Mouse (Mus musculus): ENCODE measurements around the gene Mbnl1.

DNA sequence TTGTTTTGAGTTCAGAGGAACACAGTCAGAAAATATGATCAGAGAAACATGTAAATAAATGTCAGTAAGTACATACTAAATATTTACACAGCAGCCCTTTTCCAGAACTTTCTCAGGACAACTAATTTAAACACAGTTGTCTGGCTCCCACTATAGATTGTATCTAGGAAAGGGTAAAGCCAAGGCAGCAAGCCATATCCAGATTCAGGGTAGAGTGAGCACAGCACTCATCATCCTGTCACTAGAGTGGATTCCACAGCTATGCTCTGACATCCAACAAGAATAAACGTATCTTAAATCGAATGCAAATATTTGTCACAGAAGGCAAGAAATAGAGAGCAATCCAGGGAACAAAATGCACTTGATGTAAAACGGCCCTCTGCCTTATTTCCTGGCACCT is 165.9 kb downstream of the Mbnl1 start:
- TF ChIP-seq CTCF (IDR thresholded peaks at IDR 0.05) (no peak), POLR2A (IDR thresholded peaks at IDR 0.05; ENCODE audit: insufficient read depth, low read depth, low read length) (no peak)

Data from heart, adult 2 months (tissue).